Mouse (Mus musculus) hindbrain, embryonic 11.5 days (tissue): Measurements from ENCODE around the gene Gabpb2. TPM values are rescaled to one million over a fixed set of nuclear protein-coding genes. Genes with fewer than 3 reads are reported as not detected.

Experiments
- ATAC-seq: fragments of 200-750 bp; cut with Nextera tagmentation; 2 replicates; pipeline ENCODE4 v1.8.0; 2017; ENCODE audit warnings: mild to moderate bottlenecking, moderate TSS enrichment, moderate library complexity; ENCODE audit not compliant: low FRiP score
- DNase-seq: peaks from one replicate; pipeline ENCODE4 v3.0.0-alpha.2; 2015; ENCODE audit warnings: low spot score
- H3K27ac ChIP-seq: fragments of 300-500 bp; sonication (generic); 2 replicates; pipeline ENCODE4 v1.5.1; 2014; ENCODE audit warnings: mild to moderate bottlenecking, low read depth, low read length
- H3K27me3 ChIP-seq: fragments of 300-500 bp; sonication (generic); 2 replicates; pipeline ENCODE4 v1.6.1; 2014; ENCODE audit warnings: mild to moderate bottlenecking, low read length, moderate library complexity, mixed read lengths; ENCODE audit not compliant: control insufficient read depth, insufficient read depth
- H3K36me3 ChIP-seq: fragments of 300-500 bp; sonication (generic); 2 replicates; pipeline ENCODE4 v1.6.1; 2014; ENCODE audit warnings: mild to moderate bottlenecking, low read length, moderate library complexity, mixed read lengths; ENCODE audit not compliant: control insufficient read depth, insufficient read depth
- H3K4me1 ChIP-seq: fragments of 300-500 bp; sonication (generic); replicated peaks from 2 replicates; pipeline ENCODE4 v1.6.1; 2014; ENCODE audit warnings: low read length, mixed read lengths; ENCODE audit not compliant: control insufficient read depth, insufficient read depth
- H3K4me2 ChIP-seq: fragments of 300-500 bp; sonication (generic); replicated peaks from 2 replicates; pipeline ENCODE4 v1.6.1; 2014; ENCODE audit warnings: mild to moderate bottlenecking, low read depth, low read length
- H3K4me3 ChIP-seq: fragments of 300-500 bp; sonication (generic); 2 replicates; pipeline ENCODE4 v1.5.1; 2014; ENCODE audit warnings: low read depth, low read length
- H3K9ac ChIP-seq: fragments of 300-500 bp; sonication (generic); 2 replicates; pipeline ENCODE4 v1.6.1; 2014; ENCODE audit warnings: low read depth, low read length
- H3K9me3 ChIP-seq: fragments of 300-500 bp; sonication (generic); 2 replicates; pipeline ENCODE4 v1.6.1; 2016; ENCODE audit warnings: low read length; ENCODE audit not compliant: control insufficient read depth
- WGBS: fragments of 180-500 bp; shearing (Covaris S2); extraction: QIAGEN DNeasy Blood & Tissue Kit; methylation state at CpG from one replicate; pipeline ENCODE4 v1.1.7; 2014; 5-methylcytosine and 5-hydroxymethylcytosine counted together
- polyA plus RNA-seq: library from polyadenylated mRNA; unstranded; fragments of >200 nt; fragmentation: Nextera tagmentation; extraction: Ambion mirVana; gene quantifications from 2 replicates; pipeline ENCODE4 v1.2.1, GENCODE M21; 2014

Gabpb2 gene
- polyA plus RNA-seq, 1 experiment from 2014 or later: 9.7 TPM

- DNase-seq (no peak), ATAC-seq (no peak)
- WGBS: 91% methylated on average over 2 of the region's 2 CpGs
- Histone ChIP-seq H3K9me3 (no peaks in the 10 kb centered on the region), H3K27me3 (no peaks in the 10 kb centered on the region), H3K4me2 (no peak overlapping the region), H3K27ac (no peak overlapping the region), H3K4me3 (no peak overlapping the region), H3K4me1 (no peaks in the 10 kb centered on the region), H3K36me3 (peaks cover 6% of the 10 kb centered on the region), H3K9ac (no peak overlapping the region)
These were observed 31.6 kb downstream of the Gabpb2 start for GRCm38 (mm10) chr3:95186100-95186499.

GRCm38 (mm10) chr3:95184796-95185577 is 32.7 kb downstream of the Gabpb2 start:
- Histone ChIP-seq H3K27me3 (no peaks in the 10 kb centered on the region), H3K9ac (no peak overlapping the region), H3K9me3 (no peaks in the 10 kb centered on the region), H3K4me1 (no peaks in the 10 kb centered on the region), H3K36me3 (peaks cover 2% of the 10 kb centered on the region), H3K4me2 (no peak overlapping the region), H3K27ac (no peak overlapping the region), H3K4me3 (no peak overlapping the region)
- WGBS: 97% methylated on average over 9 of the region's 9 CpGs
- ATAC-seq (no peak), DNase-seq (no peak)

GRCm38 (mm10) chr3:95181841-95182240 is 35.9 kb downstream of the Gabpb2 start:
- Histone ChIP-seq H3K27me3 (no peaks in the 10 kb centered on the region), H3K36me3 (no peaks in the 10 kb centered on the region; the same call in 1 of the 2 replicates), H3K9ac (no peak overlapping the region), H3K27ac (no peak overlapping the region), H3K9me3 (no peaks in the 10 kb centered on the region), H3K4me3 (no peak overlapping the region), H3K4me1 (no peaks in the 10 kb centered on the region), H3K4me2 (no peak overlapping the region)
- ATAC-seq: no peak
- DNase-seq: no peak
- 74% methylated on average over 1 of the region's 1 CpGs for WGBS

- H3K4me2 ChIP-seq: no peak overlapping the region
- H3K4me1 ChIP-seq: no peaks in the 10 kb centered on the region
- DNase-seq (no peak), ATAC-seq (no peak)
- H3K27ac ChIP-seq: no peak overlapping the region
- no peaks in the 10 kb centered on the region for H3K9me3 ChIP-seq
- H3K27me3 ChIP-seq: no peaks in the 10 kb centered on the region
- 74% methylated on average over 3 of the region's 3 CpGs for WGBS
- H3K36me3 ChIP-seq: no peaks in the 10 kb centered on the region; the same call in 1 of the 2 replicates
- no peak overlapping the region for H3K9ac ChIP-seq
- no peak overlapping the region for H3K4me3 ChIP-seq
These were observed 37.8 kb downstream of the Gabpb2 start for GRCm38 (mm10) chr3:95179890-95180289.

GRCm38 (mm10) chr3:95178948-95179347 is 38.8 kb downstream of the Gabpb2 start:
- Histone ChIP-seq H3K4me3 (no peak overlapping the region), H3K4me2 (no peak overlapping the region), H3K9me3 (no peaks in the 10 kb centered on the region), H3K4me1 (no peaks in the 10 kb centered on the region), H3K27ac (no peak overlapping the region), H3K27me3 (no peaks in the 10 kb centered on the region), H3K9ac (no peak overlapping the region), H3K36me3 (no peaks in the 10 kb centered on the region; the same call in 1 of the 2 replicates)
- ATAC-seq (no peak), DNase-seq (no peak)
- WGBS: 85% methylated on average over 5 of the region's 5 CpGs

- Histone ChIP-seq H3K36me3 (peaks cover 3% of the 10 kb centered on the region), H3K9me3 (no peaks in the 10 kb centered on the region), H3K27me3 (peaks cover 12% of the 10 kb centered on the region), H3K27ac (no peak overlapping the region), H3K4me2 (no peak overlapping the region), H3K4me1 (0 out of 2 replicates have a peak, but pooled peaks cover 2% of the 10 kb centered on the region), H3K4me3 (no peak overlapping the region), H3K9ac (no peak overlapping the region)
- 77% methylated on average over 6 of the region's 6 CpGs for WGBS
- no peak for ATAC-seq
- DNase-seq: no peak
These were observed 40.1 kb downstream of the Gabpb2 start for GRCm38 (mm10) chr3:95177583-95177982.

GRCm38 (mm10) chr3:95176500-95176899 is 41.2 kb downstream of the Gabpb2 start:
- Histone ChIP-seq H3K9ac (no peak overlapping the region), H3K27ac (no peak overlapping the region), H3K4me1 (peaks cover 2% of the 10 kb centered on the region; the same call in 1 of the 2 replicates), H3K9me3 (no peaks in the 10 kb centered on the region), H3K4me3 (no peak overlapping the region), H3K4me2 (no peak overlapping the region), H3K27me3 (peaks cover 23% of the 10 kb centered on the region), H3K36me3 (peaks cover 7% of the 10 kb centered on the region; the same call in 1 of the 2 replicates)
- no peak for DNase-seq
- 65% methylated on average over 3 of the region's 3 CpGs for WGBS
- ATAC-seq: no peak

GRCm38 (mm10) chr3:95174011-95174592 is 43.6 kb downstream of the Gabpb2 start:
- ATAC-seq: peak; percentile 48; the same call in 1 of the 2 replicates
- peaks cover 14% of the 10 kb centered on the region for H3K36me3 ChIP-seq
- H3K4me3 ChIP-seq: no peak overlapping the region; the same call in 1 of the 2 replicates
- no peaks in the 10 kb centered on the region for H3K9me3 ChIP-seq
- peaks cover 2% of the 10 kb centered on the region; the same call in 1 of the 2 replicates for H3K4me1 ChIP-seq
- no peak overlapping the region for H3K9ac ChIP-seq
- WGBS: 1% methylated on average over 16 of the region's 16 CpGs
- H3K27ac ChIP-seq: no peak overlapping the region
- H3K4me2 ChIP-seq: no peak overlapping the region
- DNase-seq: peak; percentile 91
- H3K27me3 ChIP-seq: peaks cover 43% of the 10 kb centered on the region
